Mouse (Mus musculus) embryo, embryonic 11.5 days (tissue): ENCODE results near the gene Alg14.
A peak's percentile ranks its signal among the peaks of the same experiment; 100 is the strongest.

Source experiments
- DNase-seq: peaks from one replicate; pipeline ENCODE4 v3.0.0-alpha.2; 2012; ENCODE audit warnings: low read depth, low spot score

Gene Alg14

DNA sequence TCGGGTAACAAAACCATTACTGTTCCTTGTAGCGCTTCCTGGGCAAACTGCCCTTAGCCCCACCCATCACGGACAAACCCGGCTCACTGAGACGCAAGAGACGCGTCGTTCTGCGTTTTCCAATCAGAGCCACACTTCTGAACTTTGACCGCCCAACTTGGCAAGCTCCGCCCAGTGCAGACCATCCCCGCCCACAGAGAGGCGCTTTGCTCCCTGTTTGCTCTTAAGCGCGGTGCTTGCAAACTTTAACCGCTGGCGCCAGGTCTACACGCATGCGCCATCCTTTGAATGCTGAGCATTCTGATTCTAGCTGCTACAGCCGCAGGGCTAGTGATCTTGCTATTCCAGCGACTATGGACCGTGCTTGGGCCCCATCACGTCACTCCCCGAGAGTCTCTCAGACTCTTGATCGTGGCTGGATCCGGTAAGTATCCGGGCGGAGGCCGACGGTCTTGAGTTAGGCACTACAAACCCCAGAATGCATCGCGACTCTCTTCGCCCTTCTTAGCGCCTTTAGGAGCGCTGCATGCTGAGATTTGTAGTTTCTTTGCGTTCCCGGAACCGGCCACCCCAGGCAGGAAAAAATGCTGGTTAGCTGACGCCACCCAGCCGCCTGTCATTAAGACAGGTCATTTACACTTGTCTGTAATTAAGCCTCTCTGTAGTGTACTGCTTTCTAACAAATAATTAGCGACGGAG, at the start of gene Alg14:
TSS of gene Alg14 (plus strand) at position 214 of the 699 bp plus-strand sequence.
- peak; percentile 95 for DNase-seq

DNA sequence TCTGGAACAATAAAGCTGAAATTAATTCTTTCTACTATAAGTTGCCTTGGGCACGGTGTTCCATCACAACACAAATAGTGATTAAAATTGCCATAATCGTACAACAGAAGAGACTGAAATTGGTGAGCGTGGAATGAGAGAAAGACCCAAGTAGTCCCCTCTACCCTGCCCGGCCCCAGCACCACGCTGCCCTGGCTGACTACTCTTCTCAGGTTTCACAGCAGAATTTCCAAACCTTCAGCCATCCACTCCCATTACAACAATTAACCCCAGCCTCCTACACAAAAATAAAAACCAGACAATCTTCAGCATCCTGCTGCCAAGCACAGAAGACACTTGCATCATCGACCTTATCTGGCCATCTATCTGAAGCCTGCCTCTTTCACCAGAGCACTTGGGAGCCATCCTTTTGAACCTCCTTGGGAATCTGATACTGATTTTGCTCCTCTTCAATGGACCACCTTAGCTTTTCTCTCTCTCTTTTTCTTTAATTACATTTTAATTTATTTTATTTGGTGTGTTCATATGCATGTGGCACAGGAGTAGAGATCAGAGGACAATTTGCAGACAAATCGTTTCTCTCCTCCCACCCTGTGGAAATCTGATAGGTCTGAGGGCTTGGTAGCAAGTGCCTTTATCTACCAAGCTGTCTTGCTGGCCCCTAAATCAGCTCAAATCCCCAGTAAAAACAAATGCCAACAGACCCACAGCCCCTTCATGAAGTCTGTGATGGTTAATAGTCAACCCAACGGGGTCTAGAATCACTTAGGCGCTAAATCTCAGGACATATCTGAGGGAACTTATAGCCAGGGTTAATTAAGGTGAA, 49.2 kb upstream of the Alg14 start:
- DNase-seq, result no peak

DNA sequence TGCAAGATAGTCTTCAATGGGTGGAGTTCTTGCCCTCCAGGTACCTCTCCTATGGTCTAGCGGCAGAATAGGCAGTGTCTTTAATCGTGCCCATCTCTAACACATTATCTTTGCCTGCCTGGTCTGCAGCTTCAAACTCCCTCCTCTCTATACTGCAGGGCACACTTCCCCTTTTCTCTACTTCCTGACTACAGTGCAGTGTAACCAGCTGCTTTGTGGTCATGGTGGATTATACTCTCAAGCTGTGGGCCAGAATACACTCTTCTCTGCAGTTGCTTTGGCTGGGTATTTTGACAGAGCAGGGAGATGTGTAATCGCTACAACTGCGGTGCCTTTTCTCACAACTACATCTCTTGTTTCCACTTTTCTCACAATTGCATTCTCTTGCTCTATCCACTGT, 48.6 kb upstream of the Alg14 start:
- no peak for DNase-seq

DNA sequence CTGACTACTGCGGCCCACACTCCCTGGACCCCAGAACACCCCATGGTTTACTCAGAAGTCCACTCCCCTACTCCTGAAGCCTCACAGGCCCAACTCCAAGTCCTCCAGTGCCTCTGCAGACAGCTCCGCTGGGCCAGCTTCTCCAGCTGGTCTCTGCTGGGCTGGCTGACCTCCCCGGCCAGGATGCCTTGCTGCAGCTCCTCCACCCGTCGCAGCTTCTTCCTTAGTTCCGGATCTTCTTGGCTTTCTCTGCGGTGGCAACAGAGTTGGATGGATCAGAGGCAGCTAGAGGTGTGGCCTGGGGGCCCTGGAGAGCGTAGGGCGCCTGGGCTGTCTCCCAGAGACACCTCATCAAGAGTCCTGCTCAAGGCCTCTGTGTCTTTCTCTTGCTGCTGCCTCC, 41.5 kb upstream of the Alg14 start:
- no peak for DNase-seq

DNA sequence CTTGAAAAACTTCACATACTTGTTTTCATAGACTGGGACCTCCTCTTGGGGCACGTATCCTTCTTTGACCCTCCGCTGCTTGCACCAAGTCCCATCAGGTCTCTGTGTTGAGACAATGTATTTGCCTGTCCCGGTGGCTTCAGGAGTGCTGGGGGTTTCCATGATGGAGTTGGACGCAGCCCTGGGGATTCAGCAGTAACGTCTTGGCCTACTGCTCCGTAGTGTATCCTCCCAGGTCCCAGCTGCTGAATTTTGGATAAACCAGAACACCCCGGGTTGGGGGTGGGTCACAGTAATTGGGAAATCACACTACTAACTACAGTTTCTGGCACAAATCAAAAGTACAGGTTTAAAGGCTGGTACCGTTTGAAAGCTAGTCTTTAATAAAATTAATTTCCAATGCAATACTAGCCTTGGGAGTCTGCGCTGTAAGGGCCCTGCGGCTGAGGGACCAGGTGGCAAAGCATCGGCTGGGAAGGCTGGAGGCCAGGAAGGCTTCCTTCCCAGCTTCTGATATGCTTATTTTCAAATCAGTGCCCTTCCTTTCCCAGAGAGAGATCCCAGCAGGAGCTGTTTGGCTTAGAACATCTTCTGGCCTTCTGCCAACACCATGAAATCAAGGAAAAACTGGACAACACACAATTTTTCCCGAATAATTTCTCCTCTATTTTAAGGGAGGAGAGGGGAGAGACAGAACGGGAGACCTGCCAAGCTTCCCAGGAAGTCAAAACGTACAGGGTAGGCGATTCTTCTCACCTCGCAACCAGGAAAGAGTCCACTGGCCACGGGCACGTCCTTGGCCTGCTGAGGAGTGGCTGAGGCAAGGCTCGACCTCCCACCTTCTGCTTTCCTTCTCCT, 40.8 kb upstream of the Alg14 start:
- DNase-seq, result no peak

DNA sequence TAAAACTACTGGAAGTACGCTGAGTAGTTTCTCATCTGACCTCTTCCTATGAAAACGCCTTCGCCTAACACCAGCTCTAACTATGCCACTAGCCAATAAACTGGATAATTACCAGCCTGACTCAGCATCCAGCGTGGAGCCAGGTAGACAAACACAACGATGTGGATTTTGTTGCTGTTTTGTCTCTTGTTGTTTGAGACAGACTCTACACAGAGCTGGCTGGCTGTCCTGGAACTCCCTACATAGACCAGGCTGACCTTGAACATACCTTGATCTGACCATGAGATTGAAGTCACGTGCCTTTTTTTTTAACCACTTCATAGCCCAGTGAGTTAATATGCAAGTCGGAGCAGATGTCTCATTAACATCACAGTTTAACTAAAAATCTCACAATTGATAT, 36.1 kb upstream of the Alg14 start:
- no peak for DNase-seq

DNA sequence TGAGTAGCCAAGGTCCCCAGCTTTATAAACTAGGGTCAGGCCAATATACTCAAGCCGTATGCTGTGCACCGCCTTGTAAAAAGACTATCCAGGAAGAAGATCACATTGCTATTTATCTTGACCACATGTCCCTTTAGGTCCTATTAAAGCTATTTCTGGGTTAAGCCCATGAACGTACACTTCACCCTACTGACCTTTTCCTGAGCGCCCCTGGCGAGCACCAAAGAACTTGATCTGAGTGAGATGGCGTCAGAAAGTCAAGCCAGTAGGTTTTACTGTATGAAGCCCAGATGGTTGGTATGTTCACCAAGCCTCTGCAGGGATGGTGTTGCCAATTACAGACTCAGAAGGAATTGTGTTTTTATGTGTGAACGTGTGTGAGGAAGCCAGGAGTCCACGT, 35.4 kb upstream of the Alg14 start:
- DNase-seq, result no peak

DNA sequence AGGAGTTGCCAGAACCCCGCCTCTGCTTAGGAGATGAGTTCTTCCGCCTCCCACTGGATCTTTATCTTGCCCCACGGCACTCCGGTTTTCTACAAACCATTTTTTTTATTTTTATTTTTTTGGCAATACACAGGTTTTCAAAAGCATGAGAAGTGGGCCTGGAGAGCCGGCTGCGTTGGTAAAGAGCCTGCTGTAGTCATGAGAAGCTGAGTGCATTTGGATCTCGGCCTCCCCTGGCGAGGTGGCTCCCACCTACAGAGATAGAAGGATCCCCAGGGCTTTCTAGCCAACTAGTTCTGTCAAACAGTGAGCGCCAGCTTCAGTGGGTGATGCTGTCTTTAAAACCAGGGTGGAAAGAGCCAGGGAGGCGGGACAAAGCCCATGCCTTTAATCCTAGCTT, 34.2 kb upstream of the Alg14 start:
- DNase-seq, result no peak

DNA sequence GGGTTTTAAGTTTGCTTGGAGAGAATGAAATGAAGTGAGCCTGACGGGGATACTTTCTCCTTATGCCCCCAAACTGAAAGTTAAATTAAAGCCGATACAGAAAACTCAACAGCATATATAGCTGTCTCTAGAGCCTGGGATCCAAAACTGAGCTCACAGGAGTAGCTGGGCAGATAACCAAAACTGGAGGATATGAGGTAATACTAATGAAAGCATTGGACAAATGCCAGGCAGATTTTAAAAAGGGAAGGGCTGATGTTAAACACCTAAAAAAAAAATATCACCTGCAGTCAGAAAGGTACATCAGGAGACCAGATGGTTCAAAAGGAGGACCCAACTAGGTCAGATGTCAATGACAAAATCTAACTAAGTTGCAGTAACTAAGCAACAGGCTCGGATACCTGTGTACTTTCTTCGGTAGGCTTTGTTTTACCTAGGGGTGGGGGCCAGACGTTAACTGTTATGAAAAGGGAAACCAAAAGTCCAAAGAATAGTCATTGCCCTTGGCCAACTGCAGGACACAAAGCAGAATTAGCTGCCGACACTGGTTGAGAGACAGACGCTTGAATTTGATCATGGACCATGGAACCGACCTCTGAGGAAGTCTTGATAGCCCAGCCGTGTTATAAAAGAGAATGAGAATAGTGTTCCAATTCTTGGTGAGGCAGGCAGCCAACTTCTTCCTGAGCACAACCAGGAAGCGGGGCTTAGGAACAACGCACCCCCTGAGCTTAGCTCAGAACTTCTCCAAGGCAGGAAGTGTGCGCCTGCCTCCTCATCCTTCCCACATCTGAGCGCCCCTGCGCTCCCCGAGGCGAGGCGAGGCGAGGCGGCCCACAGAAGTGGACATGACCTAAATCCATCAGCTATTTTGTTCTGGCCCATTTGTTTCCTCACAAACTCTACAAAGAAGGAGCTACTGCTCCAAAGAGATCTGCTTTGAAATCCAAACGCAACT, 32.8 kb upstream of the Alg14 start:
- no peak for DNase-seq

DNA sequence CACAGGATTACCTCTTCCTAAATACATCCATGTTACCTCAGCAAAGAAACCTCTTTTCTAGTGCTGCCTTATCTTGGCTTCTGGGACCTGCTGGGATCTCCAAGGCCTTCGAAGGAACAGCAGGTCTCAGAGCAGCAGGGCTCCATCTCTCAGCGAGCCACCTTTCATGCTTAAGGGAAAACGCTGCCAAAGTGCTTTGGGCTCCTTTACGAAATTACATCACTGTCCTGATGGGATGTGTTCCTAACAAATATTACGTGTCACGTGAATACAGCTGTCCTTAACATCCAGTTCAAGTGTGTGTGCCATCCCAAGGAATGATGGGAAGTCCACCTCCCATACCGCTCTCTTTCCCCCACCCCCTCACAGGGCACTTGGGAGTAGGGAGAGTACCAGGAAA, 31.5 kb upstream of the Alg14 start:
- DNase-seq, result no peak

DNA sequence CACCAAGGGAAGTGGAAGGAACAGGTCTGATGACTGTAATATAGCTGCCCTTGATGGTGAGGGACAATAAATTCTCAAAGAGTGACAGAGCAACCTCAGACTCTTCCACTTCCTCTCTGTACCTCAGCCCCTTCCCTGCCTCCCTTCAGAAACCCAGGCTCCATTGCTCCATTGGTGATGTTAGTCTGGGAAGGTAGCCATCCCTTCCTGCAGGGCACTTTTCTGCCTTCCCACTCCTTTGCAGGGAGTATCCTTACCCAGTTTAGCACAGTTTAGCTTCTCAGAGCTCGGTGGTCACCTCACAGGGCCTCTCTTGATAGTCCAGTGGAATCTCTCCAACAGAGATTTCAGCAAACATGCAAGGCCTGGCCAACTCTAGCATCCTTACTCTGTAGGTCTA, 30.7 kb upstream of the Alg14 start:
- DNase-seq, result no peak

DNA sequence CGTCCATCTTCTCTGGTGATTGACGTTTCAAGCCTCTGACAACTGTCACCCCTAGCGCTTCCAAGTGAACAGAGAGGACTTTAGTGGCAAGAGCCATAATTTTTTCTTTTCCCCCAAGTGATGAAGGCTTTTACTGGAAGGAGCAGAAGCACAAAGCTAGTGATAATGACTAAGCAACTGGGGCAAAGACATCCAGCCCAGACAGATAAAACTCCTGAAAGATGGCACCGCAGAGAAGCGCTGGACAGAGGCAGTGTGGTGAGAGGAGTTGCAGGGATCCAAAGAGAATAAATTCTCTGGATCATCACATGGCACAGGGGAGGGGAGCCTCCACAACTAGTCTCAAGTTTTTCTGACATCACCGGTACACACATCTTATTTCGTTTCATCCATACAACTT, 30.3 kb upstream of the Alg14 start:
- no peak for DNase-seq

DNA sequence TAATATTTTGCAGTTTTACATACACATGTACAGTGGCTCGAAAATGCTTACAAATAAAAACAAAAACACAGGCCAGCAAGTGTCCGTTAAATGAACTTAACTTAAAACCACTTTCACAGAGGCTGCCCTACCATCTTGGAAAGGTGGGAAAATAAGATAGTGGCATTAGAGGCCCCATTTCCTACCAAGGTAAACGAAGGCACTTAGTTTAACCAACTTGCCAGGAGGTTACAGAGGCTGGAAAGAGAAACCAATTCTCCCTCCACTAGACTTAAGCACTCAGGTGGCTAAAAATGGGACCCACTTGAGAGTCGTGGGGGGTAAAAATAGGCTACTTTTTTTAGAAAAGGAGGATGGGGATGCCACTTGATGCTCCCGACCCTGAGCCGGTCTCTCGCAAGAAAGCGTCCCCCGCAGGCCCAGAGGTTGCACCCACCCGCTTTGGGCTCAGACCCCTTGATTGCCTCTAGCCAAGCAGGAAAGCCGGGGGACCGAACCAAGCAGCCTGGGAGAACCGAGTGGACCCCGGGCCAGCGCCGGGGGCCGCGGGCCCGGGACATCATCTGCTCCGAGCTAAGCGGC, 29.5 kb upstream of the Alg14 start:
- DNase-seq, result no peak

DNA sequence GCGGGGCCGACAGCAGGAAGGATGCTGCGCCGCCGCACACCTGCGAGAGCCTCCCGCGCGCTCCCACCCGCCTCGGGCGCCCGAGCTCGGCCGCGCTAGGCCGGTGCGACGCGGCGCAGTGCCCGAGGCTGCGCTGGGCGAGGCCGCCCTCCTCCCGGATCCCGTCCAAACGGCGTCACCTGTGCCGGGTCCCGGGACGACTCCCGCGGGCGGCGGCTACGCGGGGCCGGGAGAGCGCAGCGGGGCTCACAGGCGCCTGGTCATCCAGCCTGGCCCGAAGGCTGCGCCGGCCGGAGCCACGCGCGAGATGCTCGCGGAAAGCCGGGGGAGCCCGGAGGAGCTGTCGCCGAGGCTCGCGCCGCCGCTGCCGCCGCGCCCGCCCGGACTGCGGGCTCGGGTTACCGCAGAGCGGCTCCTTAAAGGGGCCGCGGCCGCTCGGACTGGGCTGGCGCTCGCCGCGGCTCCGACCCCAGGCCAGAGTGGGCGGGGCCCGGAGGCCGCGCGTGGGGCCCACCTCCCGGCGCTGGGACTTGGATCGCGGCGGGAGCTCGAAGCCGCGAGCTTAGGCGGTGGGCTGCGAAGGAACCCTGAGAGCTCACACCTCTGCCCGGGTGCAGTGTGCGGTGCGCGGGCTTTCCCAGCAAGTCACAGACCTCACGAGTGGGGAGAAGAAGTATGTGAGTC, 28.9 kb upstream of the Alg14 start:
- peak; percentile 46 for DNase-seq

DNA sequence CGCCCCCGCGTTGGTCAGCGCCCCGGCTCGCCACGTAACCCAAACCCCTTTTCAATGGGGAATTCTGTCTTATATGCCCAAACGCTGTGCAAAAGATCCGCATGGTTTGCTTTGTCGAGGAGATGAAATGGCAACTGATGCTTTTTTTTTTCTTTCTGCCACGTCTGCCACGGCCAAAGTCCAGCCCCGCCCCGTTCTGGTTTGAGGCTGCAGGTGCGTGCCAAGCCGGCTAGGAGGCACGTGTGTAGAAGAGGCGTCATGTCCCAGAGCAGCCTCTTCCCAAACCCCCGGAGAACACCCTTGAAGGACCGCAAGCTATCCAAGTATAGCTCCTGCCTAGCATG, 28.4 kb upstream of the Alg14 start:
- DNase-seq, result no peak

DNA sequence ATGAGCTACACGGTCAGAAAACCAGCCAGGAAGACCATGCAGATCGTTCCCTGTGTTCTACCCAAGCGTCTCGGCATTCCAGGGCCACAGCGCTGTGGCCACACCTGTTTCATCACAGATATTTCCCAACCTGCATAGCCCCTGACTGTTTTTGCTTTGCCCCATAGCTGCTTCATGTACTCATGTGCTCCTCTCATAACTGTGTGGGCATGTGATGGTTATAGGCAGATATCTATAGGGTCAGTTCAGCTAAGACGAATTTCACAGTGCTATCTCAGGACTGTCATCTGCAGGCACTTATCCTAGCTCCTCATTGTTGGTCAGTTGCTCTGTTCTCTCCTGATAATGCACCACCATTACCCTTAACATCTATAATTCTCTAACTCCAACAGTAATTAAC, 27.3 kb upstream of the Alg14 start:
- DNase-seq, result no peak

DNA sequence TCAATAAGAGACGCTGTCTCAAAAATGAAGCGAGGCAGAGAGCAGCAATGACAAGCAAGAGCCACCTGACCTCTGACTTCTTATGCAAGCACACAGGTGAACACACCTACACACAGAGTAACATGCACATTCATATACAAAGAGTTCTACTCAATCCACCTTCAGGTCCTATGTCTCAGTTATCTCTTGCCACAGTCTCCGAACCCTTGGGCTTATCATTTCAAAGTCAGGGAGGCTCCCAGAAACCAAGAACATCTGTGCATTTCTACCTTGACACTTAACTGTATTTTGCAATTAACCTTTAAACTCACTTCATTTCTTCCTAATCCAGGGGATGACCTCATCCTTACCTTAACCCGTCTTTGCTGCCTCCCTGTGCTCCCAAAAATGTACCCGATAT, 24.3 kb upstream of the Alg14 start:
- DNase-seq, result no peak

DNA sequence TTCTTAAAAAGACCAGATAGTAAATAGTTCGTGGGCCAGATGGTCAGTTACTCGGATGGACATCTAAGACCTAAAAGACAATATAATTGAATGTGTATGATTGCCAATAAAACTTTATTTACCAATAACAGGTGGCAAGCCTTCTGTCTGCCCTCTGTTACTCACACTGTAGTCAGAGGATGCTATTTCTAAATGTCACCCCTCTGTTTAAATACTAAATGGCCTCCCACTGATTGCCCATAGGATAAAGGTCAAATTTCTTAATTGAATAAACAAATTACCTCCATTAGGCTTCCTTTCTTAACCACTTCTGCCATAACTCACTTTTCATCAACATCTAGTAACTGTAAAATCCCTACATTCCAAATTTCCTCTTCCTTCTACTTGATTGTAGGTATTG, 19.0 kb upstream of the Alg14 start:
- no peak for DNase-seq

DNA sequence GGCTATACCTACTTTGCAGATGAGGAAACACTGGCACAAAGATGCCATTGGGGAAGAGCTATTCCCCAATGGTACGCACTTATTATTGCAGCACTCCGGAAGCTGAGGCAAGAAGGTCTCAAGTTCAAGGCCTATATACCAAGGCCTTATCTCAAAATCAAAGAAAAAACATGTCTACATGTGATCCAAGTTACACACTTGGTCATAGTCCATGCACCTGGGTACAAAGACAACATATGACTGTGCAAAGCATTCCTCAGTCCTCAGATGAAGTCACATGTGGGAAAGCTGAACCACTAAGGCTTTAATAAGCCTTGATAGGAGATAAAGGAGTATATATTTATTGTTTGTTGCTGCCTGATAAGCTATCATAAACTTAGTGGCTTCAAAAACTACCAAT, 17.6 kb upstream of the Alg14 start:
- DNase-seq, result no peak

DNA sequence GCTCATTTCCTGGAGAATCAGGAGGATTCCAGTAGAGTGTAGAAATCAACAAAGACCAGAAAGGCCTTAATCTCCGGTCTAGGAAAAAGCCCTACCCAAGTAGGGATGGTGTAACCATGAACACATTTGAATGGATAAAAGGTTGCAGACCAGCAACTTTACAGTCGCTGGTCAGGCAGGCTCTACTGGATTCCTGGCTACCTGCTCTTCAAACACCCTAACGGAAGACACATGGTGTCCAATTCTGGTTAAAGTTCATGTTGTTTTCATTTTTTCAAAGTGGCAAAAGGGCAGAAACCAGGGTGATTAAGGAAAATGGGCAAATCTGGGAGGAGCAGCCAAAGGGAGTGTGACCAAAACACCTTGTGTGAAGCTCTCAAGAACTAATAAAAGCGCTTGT, 14.6 kb upstream of the Alg14 start:
- DNase-seq, result no peak
